Mouse (Mus musculus) stomach, embryonic 16.5 days (tissue): Measurements from ENCODE around the gene Klk1b5. TPM values are rescaled to one million over a fixed set of nuclear protein-coding genes. Genes with fewer than 3 reads are reported as not detected.
"Not testable (repeated sequence)": the region's sequence is repeated elsewhere in the genome, so short reads cannot be mapped to it uniquely, and the experiment has no call there.

Experiments
- ATAC-seq: fragments of 200-750 bp; cut with Nextera tagmentation; 2 replicates; pipeline ENCODE4 v1.8.0; 2017; ENCODE audit warnings: moderate number of reproducible peaks, moderate TSS enrichment; ENCODE audit not compliant: insufficient read depth, low FRiP score
- H3K27ac ChIP-seq: fragments of 300-500 bp; sonication (generic); 2 replicates; pipeline ENCODE4 v1.5.1; 2014; ENCODE audit warnings: low read length
- H3K27me3 ChIP-seq: fragments of 300-500 bp; sonication (generic); 2 replicates; pipeline ENCODE4 v1.6.1; 2014; ENCODE audit warnings: low read length, control low read depth, mixed read lengths; ENCODE audit not compliant: control insufficient read depth, insufficient read depth
- H3K36me3 ChIP-seq: fragments of 300-500 bp; sonication (generic); 2 replicates; pipeline ENCODE4 v1.6.1; 2014; ENCODE audit warnings: low read length; ENCODE audit not compliant: control insufficient read depth, insufficient read depth
- H3K4me1 ChIP-seq: fragments of 300-500 bp; sonication (generic); 2 replicates; pipeline ENCODE4 v1.6.1; 2014; ENCODE audit warnings: low read length, control low read depth, mixed read lengths; ENCODE audit not compliant: control insufficient read depth, insufficient read depth
- H3K4me2 ChIP-seq: fragments of 300-500 bp; sonication (generic); 2 replicates; pipeline ENCODE4 v1.6.1; 2014; ENCODE audit warnings: low read depth, low read length, mixed read lengths
- H3K4me3 ChIP-seq: fragments of 300-500 bp; sonication (generic); replicated peaks from 2 replicates; pipeline ENCODE4 v1.5.1; 2014; ENCODE audit warnings: mild to moderate bottlenecking, low read length
- H3K9ac ChIP-seq: fragments of 300-500 bp; sonication (generic); 2 replicates; pipeline ENCODE4 v1.6.1; 2014; ENCODE audit warnings: low read length
- H3K9me3 ChIP-seq: fragments of 300-500 bp; sonication (generic); replicated peaks from 2 replicates; pipeline ENCODE4 v1.6.1; 2016; ENCODE audit warnings: low read length, control low read depth; ENCODE audit not compliant: control insufficient read depth
- WGBS: fragments of 180-500 bp; shearing (Covaris S2); extraction: QIAGEN DNeasy Blood & Tissue Kit; methylation state at CpG from one replicate; pipeline ENCODE4 v1.1.7; 2014; 5-methylcytosine and 5-hydroxymethylcytosine counted together
- polyA plus RNA-seq: library from polyadenylated mRNA; unstranded; fragments of >200 nt; fragmentation: Nextera tagmentation; extraction: Ambion mirVana; gene quantifications from 2 replicates; pipeline ENCODE4 v1.2.1, GENCODE M21; 2015

Gene Klk1b5
- polyA plus RNA-seq, 1 experiment from 2014 or later = 0.22 TPM

DNA sequence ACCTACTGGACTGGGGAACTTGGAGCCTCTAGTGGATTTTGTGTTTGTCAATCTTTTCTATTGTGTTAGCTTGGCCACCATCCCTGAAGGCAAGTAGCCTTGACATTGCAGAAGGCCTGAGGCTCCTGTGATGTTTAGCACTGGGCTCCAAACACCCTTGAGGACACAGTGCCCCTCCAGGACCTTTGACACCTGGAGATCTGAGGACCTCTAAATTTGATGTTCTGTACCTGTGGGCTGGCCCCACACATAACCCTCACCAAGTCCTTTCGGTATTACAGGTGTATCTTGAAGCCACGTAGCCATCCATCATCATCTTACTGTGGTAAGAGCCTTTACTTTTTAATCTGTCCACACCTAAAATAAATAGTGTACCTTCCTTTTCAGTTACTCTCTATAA lies 32.2 kb downstream of the Klk1b5 start:
- peak overlapping the region; percentile 81 for H3K4me2 ChIP-seq
- ATAC-seq = no peak
- WGBS = 69% methylated on average over 2 of the region's 2 CpGs
- peak overlapping the region; percentile 96 for H3K4me3 ChIP-seq
- H3K27me3 ChIP-seq = no peaks in the 10 kb centered on the region
- H3K4me1 ChIP-seq = peaks cover 11% of the 10 kb centered on the region
- peaks cover 11% of the 10 kb centered on the region; the same call in 1 of the 2 replicates for H3K36me3 ChIP-seq
- H3K9ac ChIP-seq = peak overlapping the region; percentile 91
- H3K9me3 ChIP-seq = no peaks in the 10 kb centered on the region
- no peak overlapping the region for H3K27ac ChIP-seq

DNA sequence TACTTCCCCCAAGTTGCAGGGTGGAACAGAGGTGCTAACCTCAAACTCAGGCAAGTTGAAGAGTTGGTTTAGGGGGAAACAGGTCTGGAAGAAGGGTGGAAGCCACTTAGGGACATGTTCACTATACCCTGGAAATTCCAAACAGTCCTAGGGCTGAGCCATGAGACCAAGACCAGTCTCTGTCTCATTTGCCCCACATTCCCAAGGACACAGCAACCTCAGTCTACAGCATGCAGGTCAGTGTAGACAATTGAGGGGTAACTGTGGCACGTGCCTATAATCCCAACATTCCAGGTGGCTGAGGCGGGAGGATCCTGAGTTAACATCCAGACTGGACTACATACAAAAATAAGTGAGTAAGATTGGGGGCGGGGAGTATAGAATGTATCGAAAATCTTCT lies 33.5 kb downstream of the Klk1b5 start:
- Histone ChIP-seq H3K4me2 (no peak overlapping the region), H3K27me3 (no peaks in the 10 kb centered on the region), H3K27ac (no peak overlapping the region), H3K4me1 (peaks cover 11% of the 10 kb centered on the region), H3K9me3 (no peaks in the 10 kb centered on the region), H3K9ac (no peak overlapping the region), H3K36me3 (peaks cover 11% of the 10 kb centered on the region; the same call in 1 of the 2 replicates), H3K4me3 (no peak overlapping the region)
- WGBS = 91% methylated on average over 4 of the region's 4 CpGs
- no peak for ATAC-seq

DNA sequence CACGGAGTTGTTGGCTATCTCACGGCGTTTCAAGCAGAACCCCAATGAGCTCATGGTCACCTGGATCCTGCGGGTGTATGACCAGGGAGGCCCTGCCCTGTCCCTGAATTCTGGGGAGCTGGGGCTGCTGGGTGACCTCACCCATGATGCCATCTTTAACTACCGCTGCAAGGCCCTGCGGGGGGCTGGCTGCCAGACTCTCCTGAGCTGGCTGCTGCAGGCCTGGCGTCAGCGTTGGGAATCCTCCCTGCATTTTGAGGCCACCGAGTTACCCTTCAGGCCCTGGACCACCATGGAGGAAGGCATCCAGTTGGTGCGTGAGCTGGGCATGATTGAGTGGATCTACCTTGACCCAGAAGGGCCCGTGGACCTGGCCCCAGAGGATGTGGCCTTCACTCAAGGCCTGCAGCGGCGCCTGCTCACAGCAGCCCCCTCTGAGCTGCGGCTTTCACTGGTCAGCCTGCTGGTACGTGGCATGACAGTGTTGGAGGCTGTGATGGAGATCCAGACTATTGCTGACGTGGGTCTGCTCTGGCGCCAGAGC lies 35.1 kb downstream of the Klk1b5 start:
- not testable (repeated sequence) for H3K4me2 ChIP-seq, H3K4me1 ChIP-seq, ATAC-seq, H3K9ac ChIP-seq, H3K27ac ChIP-seq, H3K9me3 ChIP-seq, H3K27me3 ChIP-seq, H3K4me3 ChIP-seq
- 87% methylated on average over 17 of the region's 17 CpGs for WGBS
- peaks cover 11% of the 10 kb centered on the region; the same call in 1 of the 2 replicates for H3K36me3 ChIP-seq

DNA sequence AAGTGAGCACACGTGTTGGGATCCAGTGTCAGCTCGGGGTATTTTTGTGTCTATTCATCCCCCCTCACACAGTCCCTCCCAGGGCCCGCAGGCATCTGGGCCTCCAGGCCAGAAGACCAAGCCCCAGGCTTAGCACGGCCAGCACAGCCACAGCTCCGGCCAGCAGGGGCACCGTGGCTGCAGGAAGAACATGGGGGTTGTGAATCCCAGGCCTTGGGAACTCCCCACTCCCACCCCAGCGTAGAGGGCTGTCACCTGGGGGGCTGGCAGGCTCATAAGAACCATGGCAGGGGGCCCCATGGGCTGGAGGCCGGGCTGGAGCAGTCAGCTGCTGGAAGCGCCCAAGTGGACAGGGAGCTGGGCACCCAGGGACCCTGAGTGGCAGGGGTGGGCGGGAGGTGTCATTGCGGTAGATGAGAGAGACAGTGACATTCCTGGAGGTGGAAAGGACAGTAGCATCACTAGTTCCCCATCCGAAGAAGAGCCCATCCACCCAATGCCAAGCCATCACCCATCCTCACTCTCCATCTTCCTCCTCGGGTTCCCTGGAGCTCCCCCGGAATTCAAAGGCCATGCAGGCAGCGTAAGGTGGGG lies 37.4 kb downstream of the Klk1b5 start:
- peak; percentile 23; the same call in 1 of the 2 replicates for ATAC-seq
- Histone ChIP-seq H3K4me2 (no peak overlapping the region), H3K4me1 (peaks cover under 1% of the 10 kb centered on the region; the same call in 1 of the 2 replicates), H3K27me3 (no peaks in the 10 kb centered on the region), H3K9me3 (no peaks in the 10 kb centered on the region), H3K9ac (no peak overlapping the region), H3K4me3 (no peak overlapping the region), H3K36me3 (peaks cover 11% of the 10 kb centered on the region; the same call in 1 of the 2 replicates), H3K27ac (no peak overlapping the region)
- WGBS = 65% methylated on average over 15 of the region's 15 CpGs

DNA sequence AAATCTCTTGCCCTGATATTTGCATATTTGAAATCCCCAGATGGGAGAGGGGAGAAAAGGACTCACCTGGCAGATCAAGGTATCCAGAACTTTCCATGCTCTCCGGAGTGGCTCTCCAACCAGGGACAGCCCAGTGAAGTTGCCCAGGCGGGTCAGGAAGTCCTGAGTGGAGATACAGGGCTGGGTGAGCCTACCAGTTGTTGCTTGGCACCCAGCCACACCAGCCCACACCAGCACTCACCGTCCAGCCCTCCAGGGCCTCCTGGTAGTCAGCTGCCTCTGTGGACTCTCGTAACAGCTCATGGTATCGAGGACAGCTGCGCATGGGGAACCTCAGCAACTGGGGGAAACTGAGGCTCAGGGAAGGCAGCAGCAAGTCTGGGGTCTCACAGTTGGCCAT lies 39.2 kb downstream of the Klk1b5 start:
- Histone ChIP-seq H3K27me3 (no peaks in the 10 kb centered on the region), H3K4me2 (no peak overlapping the region), H3K27ac (no peak overlapping the region), H3K9ac (no peak overlapping the region), H3K36me3 (peaks cover 8% of the 10 kb centered on the region; the same call in 1 of the 2 replicates), H3K9me3 (no peaks in the 10 kb centered on the region), H3K4me3 (no peak overlapping the region), H3K4me1 (no peaks in the 10 kb centered on the region)
- 74% methylated on average over 6 of the region's 6 CpGs for WGBS
- no peak for ATAC-seq

DNA sequence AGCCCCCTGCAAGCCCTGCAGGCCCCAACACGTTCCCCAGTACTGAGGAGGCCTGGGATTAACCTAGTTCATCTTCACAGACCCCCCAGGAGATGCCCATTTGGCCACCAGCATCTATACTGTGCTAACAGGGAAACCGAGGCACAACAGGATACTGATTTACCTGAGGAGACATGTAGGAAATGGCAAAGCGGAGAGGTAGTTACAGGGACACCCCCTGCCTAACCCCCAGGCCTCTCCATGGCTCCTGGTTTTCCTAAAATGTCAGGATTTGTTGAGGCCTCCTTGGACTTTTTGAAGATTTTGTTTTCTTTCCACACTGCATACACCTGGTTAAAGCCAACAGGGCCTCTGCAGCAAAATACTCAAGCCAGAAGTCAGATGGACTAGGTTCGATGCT lies 41.5 kb downstream of the Klk1b5 start, which contains the start of gene Acp4:
Gene Acp4, minus strand, starts transcription at position 101 of the 400 bp plus-strand sequence.
- no peak within 1 kb of the TSS for H3K9ac ChIP-seq
- H3K27me3 ChIP-seq = no peaks in the 10 kb centered on the region
- WGBS = 70% methylated on average over 4 of the region's 4 CpGs
- H3K9me3 ChIP-seq = no peaks in the 10 kb centered on the region
- peaks cover 5% of the 10 kb centered on the region; the same call in 1 of the 2 replicates for H3K36me3 ChIP-seq
- H3K4me3 ChIP-seq = no peak within 1 kb of the TSS
- ATAC-seq = no peak
- H3K4me1 ChIP-seq = no peaks in the 10 kb centered on the region
- H3K27ac ChIP-seq = no peak within 1 kb of the TSS
- no peak within 1 kb of the TSS for H3K4me2 ChIP-seq

DNA sequence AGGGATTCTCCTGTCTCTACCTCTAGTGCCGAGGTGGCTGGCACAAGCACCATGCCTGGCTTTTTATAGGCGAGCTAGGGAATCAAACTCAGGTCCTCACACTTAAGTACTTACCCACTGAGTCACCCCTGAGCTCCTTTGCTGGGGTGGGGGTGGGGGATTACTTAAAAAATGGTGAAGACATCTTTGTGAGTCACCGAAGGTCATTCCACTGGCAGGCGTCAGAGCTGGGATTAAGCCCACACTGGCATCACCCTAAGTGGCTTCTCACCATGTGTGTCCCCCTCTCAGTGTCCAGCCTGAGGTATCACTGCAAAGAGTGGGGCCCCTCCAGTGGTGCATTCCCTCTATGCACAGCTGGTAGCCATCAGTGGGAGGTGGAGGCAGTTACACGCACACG lies 44.7 kb downstream of the Klk1b5 start:
- H3K9me3 ChIP-seq = no peaks in the 10 kb centered on the region
- H3K36me3 ChIP-seq = no peaks in the 10 kb centered on the region
- no peak overlapping the region for H3K9ac ChIP-seq
- WGBS = 69% methylated on average over 6 of the region's 6 CpGs
- H3K27me3 ChIP-seq = no peaks in the 10 kb centered on the region; the same call in 1 of the 2 replicates
- ATAC-seq = no peak
- no peak overlapping the region for H3K4me3 ChIP-seq
- no peak overlapping the region for H3K27ac ChIP-seq
- H3K4me2 ChIP-seq = no peak overlapping the region
- 0 out of 2 replicates have a peak, but pooled peaks cover 5% of the 10 kb centered on the region for H3K4me1 ChIP-seq

DNA sequence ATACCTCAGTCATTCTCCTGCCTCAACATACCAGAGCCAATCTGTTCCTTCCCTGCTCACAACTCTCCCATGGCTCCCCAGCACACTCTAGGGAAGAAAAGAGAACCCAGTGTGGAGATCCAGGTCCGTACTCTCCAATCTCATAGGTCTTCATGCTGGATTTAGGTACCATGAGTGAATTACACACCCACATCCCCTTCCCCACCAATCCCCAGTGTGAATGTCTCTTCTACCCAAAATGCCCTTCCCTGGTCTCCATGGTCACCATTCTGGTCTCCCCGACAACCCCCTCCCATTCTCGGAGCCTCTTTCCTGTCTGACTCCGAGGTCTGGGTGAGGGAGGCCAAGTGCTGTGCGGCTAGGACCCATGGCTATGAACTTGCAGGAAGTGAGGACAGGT lies 45.4 kb downstream of the Klk1b5 start, which contains the start of gene Gm15517:
Gene Gm15517, plus strand, starts transcription at position 301 of the 400 bp plus-strand sequence.
- H3K9ac ChIP-seq = no peak within 1 kb of the TSS
- H3K27me3 ChIP-seq = no peaks in the 10 kb centered on the region; the same call in 1 of the 2 replicates
- H3K4me3 ChIP-seq = no peak within 1 kb of the TSS
- no peaks in the 10 kb centered on the region for H3K9me3 ChIP-seq
- ATAC-seq = no peak
- H3K4me1 ChIP-seq = 0 out of 2 replicates have a peak, but pooled peaks cover 5% of the 10 kb centered on the region
- 50% methylated on average over 5 of the region's 5 CpGs for WGBS
- no peaks in the 10 kb centered on the region for H3K36me3 ChIP-seq
- no peak within 1 kb of the TSS for H3K4me2 ChIP-seq
- H3K27ac ChIP-seq = no peak within 1 kb of the TSS
